7 mouse cellular contexts compared by ENCODE assay signal in the genomic region with DNA sequence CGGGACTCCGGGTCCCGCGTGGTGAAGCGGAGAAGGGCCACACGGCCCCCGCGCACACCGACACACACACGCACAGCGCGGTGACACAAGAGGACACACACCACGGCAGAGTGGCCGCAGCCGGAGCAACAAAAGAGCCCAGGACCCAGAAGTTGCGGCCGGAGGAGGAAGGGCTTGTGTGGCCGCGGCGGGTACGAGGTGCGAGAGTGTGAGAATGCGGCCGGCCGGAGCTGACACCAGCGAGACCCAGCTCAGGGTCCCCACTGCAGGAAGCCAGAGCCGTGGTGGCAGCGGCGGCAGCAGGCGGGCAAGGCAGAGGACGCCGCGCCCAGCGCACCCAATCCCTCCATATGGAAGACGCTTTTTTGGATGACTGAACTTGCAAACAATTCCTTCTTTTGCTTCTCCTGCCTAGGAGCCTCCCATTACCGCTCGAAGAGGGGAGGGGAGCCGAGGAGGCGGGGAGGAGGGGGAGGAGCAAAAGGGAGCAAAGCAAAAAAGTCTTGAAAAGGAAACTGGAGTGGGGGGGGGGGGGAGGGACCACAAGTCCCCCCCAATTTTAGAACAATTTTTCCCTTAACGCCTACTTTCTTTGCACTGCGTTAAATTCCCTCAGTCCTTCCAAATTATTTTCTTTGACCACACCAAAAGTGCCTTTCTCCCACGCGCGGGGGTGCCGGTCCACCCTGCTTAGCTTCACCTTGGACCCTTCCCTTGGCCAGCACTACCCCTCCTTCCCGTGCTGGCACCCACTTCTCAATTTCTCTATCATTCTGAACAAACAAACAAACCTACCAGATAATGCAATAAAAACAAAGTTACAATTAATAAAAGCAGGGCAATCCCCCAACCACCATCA. TPM values are rescaled to one million over a fixed set of nuclear protein-coding genes. Genes with fewer than 3 reads are reported as not detected.
DNase-seq lines count a peak whose midpoint lies in the region; ATAC-seq and TF ChIP-seq lines count a peak whose summit lies in the region.

Gene Boc, minus strand, starts transcription at position 427 of the 859 bp plus-strand sequence.

- H3K36me3 ChIP-seq in embryonic facial prominence, embryonic 12.5 days, result no peaks in the 10 kb centered on the region
- H3K36me3 ChIP-seq in heart, adult 2 months (ENCODE audit: control insufficient read depth, insufficient read depth, low read length), result 0 out of 2 replicates have a peak, but pooled peaks cover 2% of the 10 kb centered on the region
- no peaks in the 10 kb centered on the region; the same call in 1 of the 2 replicates for H3K36me3 ChIP-seq in limb, embryonic 13.5 days
- no peaks in the 10 kb centered on the region for H3K36me3 ChIP-seq in midbrain, embryonic 13.5 days
- no peaks in the 10 kb centered on the region for H3K36me3 ChIP-seq in splenic B cell, adult 2 months (ENCODE audit: control insufficient read depth, insufficient read depth, low read length, poor library complexity, severe bottlenecking)

- peak; percentile 70 for ATAC-seq in embryonic facial prominence, embryonic 12.5 days (ENCODE audit: insufficient number of reproducible peaks, insufficient read depth, low FRiP score, low TSS enrichment)
- peak; percentile 83 for ATAC-seq in limb, embryonic 13.5 days (ENCODE audit: low FRiP score, low read depth)
- peak; percentile 76 for ATAC-seq in midbrain, embryonic 13.5 days

- no peak for TF ChIP-seq POLR2A in bone marrow, adult 2 months (IDR thresholded peaks at IDR 0.05; ENCODE audit: borderline replicate concordance, control insufficient read depth, low read depth, low read length)
- TF ChIP-seq POLR2A in heart, adult 2 months (IDR thresholded peaks at IDR 0.05; ENCODE audit: insufficient read depth, low read depth, low read length), result peak; percentile 80

- H3K9me3 ChIP-seq in embryonic facial prominence, embryonic 12.5 days, result no peaks in the 10 kb centered on the region
- no peaks in the 10 kb centered on the region for H3K9me3 ChIP-seq in limb, embryonic 13.5 days
- H3K9me3 ChIP-seq in midbrain, embryonic 13.5 days, result no peaks in the 10 kb centered on the region

- 0 out of 2 replicates have a peak, but pooled peaks have one; percentile 28 for TF ChIP-seq EP300 in heart, adult 2 months (IDR thresholded peaks at IDR 0.05; ENCODE audit: insufficient read depth, low read depth, low read length)

- peak within 1 kb of the TSS; percentile 16; the same call in 1 of the 2 replicates for H3K27ac ChIP-seq in bone marrow, adult 2 months (ENCODE audit: control insufficient read depth, insufficient read depth, low read depth, low read length, poor library complexity)
- H3K27ac ChIP-seq in embryonic facial prominence, embryonic 12.5 days, result peak within 1 kb of the TSS; percentile 96
- H3K27ac ChIP-seq in heart, adult 2 months, result peak within 1 kb of the TSS; percentile 87
- H3K27ac ChIP-seq in limb, embryonic 13.5 days, result peak within 1 kb of the TSS; percentile 99
- H3K27ac ChIP-seq in midbrain, embryonic 13.5 days, result peak within 1 kb of the TSS; percentile 92

- peak within 1 kb of the TSS; percentile 99 for H3K9ac ChIP-seq in embryonic facial prominence, embryonic 12.5 days
- H3K9ac ChIP-seq in heart, adult 2 months (ENCODE audit: low read depth, low read length), result peak within 1 kb of the TSS; percentile 91
- H3K9ac ChIP-seq in limb, embryonic 13.5 days, result peak within 1 kb of the TSS; percentile 100
- peak within 1 kb of the TSS; percentile 96 for H3K9ac ChIP-seq in midbrain, embryonic 13.5 days (replicated peaks)

- no peak for TF ChIP-seq CTCF in bone marrow, adult 2 months (IDR thresholded peaks at IDR 0.05; ENCODE audit: control insufficient read depth, insufficient read depth, low read length)
- TF ChIP-seq CTCF in heart, adult 2 months (IDR thresholded peaks at IDR 0.05), result no peak

- H3K4me1 ChIP-seq in bone marrow, adult 2 months (ENCODE audit: control insufficient read depth, insufficient read depth, low read length), result no peaks in the 10 kb centered on the region
- peaks cover 35% of the 10 kb centered on the region for H3K4me1 ChIP-seq in embryonic facial prominence, embryonic 12.5 days
- peaks cover 2% of the 10 kb centered on the region for H3K4me1 ChIP-seq in heart, adult 2 months (ENCODE audit: control insufficient read depth, insufficient read depth, low read length)
- H3K4me1 ChIP-seq in limb, embryonic 13.5 days, result peaks cover 39% of the 10 kb centered on the region
- H3K4me1 ChIP-seq in midbrain, embryonic 13.5 days (replicated peaks), result peaks cover 58% of the 10 kb centered on the region

- H3K4me2 ChIP-seq in embryonic facial prominence, embryonic 12.5 days (replicated peaks), result peak within 1 kb of the TSS; percentile 59
- H3K4me2 ChIP-seq in limb, embryonic 13.5 days (replicated peaks), result peak within 1 kb of the TSS; percentile 71
- H3K4me2 ChIP-seq in midbrain, embryonic 13.5 days (replicated peaks), result peak within 1 kb of the TSS; percentile 89

- WGBS in bone marrow, adult 2 months, result under 1% methylated on average over 45 of the region's 46 CpGs
- under 1% methylated on average over 41 of the region's 46 CpGs for WGBS in embryonic facial prominence, embryonic 12.5 days
- WGBS in heart, adult 2 months, result under 1% methylated on average over 45 of the region's 46 CpGs
- WGBS in limb, embryonic 13.5 days, result 1% methylated on average over 46 of the region's 46 CpGs
- WGBS in midbrain, embryonic 13.5 days, result under 1% methylated on average over 46 of the region's 46 CpGs

- no peaks in the 10 kb centered on the region for H3K27me3 ChIP-seq in embryonic facial prominence, embryonic 12.5 days
- H3K27me3 ChIP-seq in heart, adult 2 months (ENCODE audit: control insufficient read depth, insufficient read depth, low read length), result no peaks in the 10 kb centered on the region
- no peaks in the 10 kb centered on the region for H3K27me3 ChIP-seq in limb, embryonic 13.5 days
- no peaks in the 10 kb centered on the region for H3K27me3 ChIP-seq in midbrain, embryonic 13.5 days
- no peaks in the 10 kb centered on the region; the same call in 1 of the 2 replicates for H3K27me3 ChIP-seq in splenic B cell, adult 2 months (ENCODE audit: control insufficient read depth, insufficient read depth, low read length, poor library complexity, severe bottlenecking)

- peak within 1 kb of the TSS; percentile 49 for H3K4me3 ChIP-seq in bone marrow, adult 2 months (replicated peaks; ENCODE audit: control insufficient read depth, low read depth, low read length)
- peak within 1 kb of the TSS; percentile 96 for H3K4me3 ChIP-seq in embryonic facial prominence, embryonic 12.5 days
- H3K4me3 ChIP-seq in heart, adult 2 months, result peak within 1 kb of the TSS; percentile 77
- H3K4me3 ChIP-seq in limb, embryonic 13.5 days, result peak within 1 kb of the TSS; percentile 98
- H3K4me3 ChIP-seq in midbrain, embryonic 13.5 days (replicated peaks), result peak within 1 kb of the TSS; percentile 91

- DNase-seq in heart, adult 2 months, result peak; percentile 75 to 79
- peak; percentile 66 for DNase-seq in kidney, adult 18-20 months
- peak; percentile 2 for DNase-seq in splenic B cell, adult 2 months (ENCODE audit: low read depth, low spot score)

- intact Hi-C loops in heart, adult 2 months (cut with DNase I), result loop anchor here (5.0 kb wide), 3 partner anchors 51 to 84 kb away; no protein-coding TSS in a partner anchor

- 0 out of 2 replicates have a peak, but pooled peaks cover 2% of the 10 kb centered on the region for H3K79me2 ChIP-seq in heart, adult 2 months (replicated peaks; ENCODE audit: control insufficient read depth, insufficient read depth, low read length)

RNA-seq across cellular contexts. Expression of gene Boc, which starts in this region (rescaled TPM):
- polyA plus RNA-seq in bone marrow, adult 2 months (2011; ENCODE audit: insufficient read depth, insufficient read length, low replicate concordance, missing spikeins), result not detected in 2 replicates
- polyA plus RNA-seq in embryonic facial prominence, embryonic 12.5 days (2016; fragmentation: Nextera tagmentation; extraction: Ambion mirVana), result 37.1 and 37.3 TPM in 2 replicates
- 1 to 10 TPM; 3.5 to 4.2 TPM for total RNA-seq in heart, adult 2 months (2021)
- 4.4 and 5.6 TPM in 2 replicates for polyA plus RNA-seq in heart, adult 2 months (2012; rRNA removed)
- polyA plus RNA-seq in limb, embryonic 13.5 days (2015; fragmentation: Nextera tagmentation; extraction: Ambion mirVana), result 58.7 and 63.5 TPM in 2 replicates
- polyA plus RNA-seq in midbrain, embryonic 13.5 days (2015; fragmentation: Nextera tagmentation; extraction: Ambion mirVana), result 22.5 and 27.3 TPM in 2 replicates

Comparison
In these comparisons a context has a peak if more than half of its experiments do, and no peak if none do; other contexts are left out.
1. Peak in every context shown above with its lines: DNase-seq, ATAC-seq, H3K4me3 ChIP-seq and H3K27ac ChIP-seq.
2. H3K27ac ChIP-seq: peak in every context shown above with its lines; median percentile 99 in limb, embryonic 13.5 days; 96 in embryonic facial prominence, embryonic 12.5 days; 92 in midbrain, embryonic 13.5 days; 87 in heart, adult 2 months; 16 in bone marrow, adult 2 months.
3. DNase-seq: peak in every context shown above with its lines; median percentile 77 in heart, adult 2 months; 66 in kidney, adult 18-20 months; 2 in splenic B cell, adult 2 months.